9 mouse cellular contexts compared by ENCODE assay signal in genomic region chr11:82339921-82340401, GRCm38 (mm10). TPM values are rescaled to one million over a fixed set of nuclear protein-coding genes. Genes with fewer than 3 reads are reported as not detected.
DNase-seq lines count a peak whose midpoint lies in the region; ATAC-seq and TF ChIP-seq lines count a peak whose summit lies in the region.
"Had no signal": no experiment of that assay in that cellular context is flagged by ENCODE, and none has a peak within 500 bp of the region (broad histone marks: within the 10 kb centered on the region; RNA-seq: fewer than 3 reads in every experiment).

No protein-coding gene starts in this region.

- H3K27ac ChIP-seq in left cerebral cortex, adult 2 months: no peak overlapping the region
- peak overlapping the region; percentile 42 to 64 for H3K27ac ChIP-seq in heart, embryonic 14.5 days (replicated peaks in 1 of 2; ENCODE audit: control insufficient read depth in 1 of 2, insufficient read depth in 1 of 2, low read depth in 2 of 2, low read length in 2 of 2)
- peak overlapping the region; percentile 42 for H3K27ac ChIP-seq in kidney, embryonic 15.5 days
- peak overlapping the region; percentile 81 for H3K27ac ChIP-seq in neural tube, embryonic 13.5 days (replicated peaks)

- no peaks in the 10 kb centered on the region for H3K27me3 ChIP-seq in heart, embryonic 14.5 days (ENCODE audit: control insufficient read depth, insufficient read depth, low read length)
- peaks cover 13% of the 10 kb centered on the region for H3K27me3 ChIP-seq in kidney, embryonic 15.5 days
- peaks cover 2% of the 10 kb centered on the region; the same call in 1 of the 2 replicates for H3K27me3 ChIP-seq in neural tube, embryonic 13.5 days

- H3K4me3 ChIP-seq in left cerebral cortex, adult 2 months: no peak overlapping the region
- no peak overlapping the region for H3K4me3 ChIP-seq in heart, embryonic 14.5 days (ENCODE audit: control insufficient read depth in 1 of 2, insufficient read depth in 1 of 2, low read depth in 1 of 2, low read length in 2 of 2)
- H3K4me3 ChIP-seq in kidney, embryonic 15.5 days (replicated peaks): no peak overlapping the region
- H3K4me3 ChIP-seq in neural tube, embryonic 13.5 days: no peak overlapping the region

- peak; percentile 79 for ATAC-seq in heart, embryonic 14.5 days (ENCODE audit: insufficient number of reproducible peaks, insufficient read depth, low FRiP score, low read depth)
- ATAC-seq in kidney, embryonic 15.5 days (replicated peaks; ENCODE audit: low FRiP score): peak; percentile 90
- peak; percentile 94 for ATAC-seq in neural tube, embryonic 13.5 days (ENCODE audit: low read depth)

- intact Hi-C loops in left cerebral cortex, postnatal 4 days (cut with DNase I): no loop called here
- intact Hi-C loops in left cerebral cortex, adult 2 months (cut with DNase I): no loop called here

- peaks cover 3 to 6% of the 10 kb centered on the region in 2 experiments; a peak in 1 of 4 replicates for H3K4me1 ChIP-seq in heart, embryonic 14.5 days (ENCODE audit: control insufficient read depth in 2 of 2, insufficient read depth in 2 of 2, low read length in 2 of 2)
- peaks cover 17% of the 10 kb centered on the region for H3K4me1 ChIP-seq in kidney, embryonic 15.5 days
- peaks cover 22% of the 10 kb centered on the region for H3K4me1 ChIP-seq in neural tube, embryonic 13.5 days (replicated peaks)

- H3K9me3 ChIP-seq in heart, embryonic 14.5 days (ENCODE audit: control insufficient read depth, low read length): no peaks in the 10 kb centered on the region
- no peaks in the 10 kb centered on the region for H3K9me3 ChIP-seq in kidney, embryonic 15.5 days (replicated peaks)
- no peaks in the 10 kb centered on the region for H3K9me3 ChIP-seq in neural tube, embryonic 13.5 days

- H3K9ac ChIP-seq in heart, embryonic 14.5 days (ENCODE audit: low read length): no peak overlapping the region
- H3K9ac ChIP-seq in kidney, embryonic 15.5 days: no peak overlapping the region
- no peak overlapping the region for H3K9ac ChIP-seq in neural tube, embryonic 13.5 days

- H3K4me2 ChIP-seq in heart, embryonic 14.5 days (ENCODE audit: low read length): 0 out of 2 replicates have a peak overlapping the region, but pooled peaks have one; percentile 16
- H3K4me2 ChIP-seq in kidney, embryonic 15.5 days: peak overlapping the region; percentile 23
- peak overlapping the region; percentile 9; the same call in 1 of the 2 replicates for H3K4me2 ChIP-seq in neural tube, embryonic 13.5 days

- WGBS in heart, embryonic 14.5 days: under 1% methylated on average over 7 of the region's 7 CpGs
- WGBS in kidney, embryonic 15.5 days: 5% methylated on average over 7 of the region's 7 CpGs
- WGBS in neural tube, embryonic 13.5 days: 11% methylated on average over 7 of the region's 7 CpGs

- DNase-seq in left cerebral cortex, postnatal 4 days: peak; percentile 20
- DNase-seq in left cerebral cortex, adult 2 months (ENCODE audit: extremely low spot score in 1 of 2, low spot score in 2 of 2): no peak
- no peak for DNase-seq in right cerebral cortex, adult 2 months (ENCODE audit: low spot score in 2 of 2)
- DNase-seq in frontal cortex, adult 2 months (ENCODE audit: extremely low spot score in 1 of 2, low spot score in 1 of 2): no peak
- no peak for DNase-seq in lung, postnatal 4 days
- DNase-seq: lung, postnatal 14 days had no signal

- TF ChIP-seq CTCF in left cerebral cortex, adult 2 months (IDR thresholded peaks at IDR 0.05): no peak

- no peaks in the 10 kb centered on the region for H3K36me3 ChIP-seq in heart, embryonic 14.5 days (ENCODE audit: control insufficient read depth, insufficient read depth, low read length)
- H3K36me3 ChIP-seq in kidney, embryonic 15.5 days: no peaks in the 10 kb centered on the region
- no peaks in the 10 kb centered on the region for H3K36me3 ChIP-seq in neural tube, embryonic 13.5 days

RNA-seq across cellular contexts. Expression of gene Ccl1, which starts 34.5 kb away (rescaled TPM):
- total RNA-seq in left cerebral cortex, postnatal 4 days (2021): not detected
- total RNA-seq in left cerebral cortex, adult 2 months (2021): not detected
- not detected in 2 replicates for polyA plus RNA-seq in heart, embryonic 14.5 days (2014; fragmentation: Nextera tagmentation; extraction: Ambion mirVana)
- polyA plus RNA-seq in kidney, embryonic 15.5 days (2015; fragmentation: Nextera tagmentation; extraction: Ambion mirVana): not detected in 2 replicates
- polyA plus RNA-seq in neural tube, embryonic 13.5 days (2015; fragmentation: Nextera tagmentation; extraction: Ambion mirVana): 0.48 and 0.71 TPM in 2 replicates
- not detected in 2 replicates for polyA plus RNA-seq in frontal cortex, adult 2 months (2012; rRNA removed)

RNA-seq across cellular contexts. Expression of gene Tmem132e, which starts 48.7 kb away (rescaled TPM):
- 10 to 100 TPM; 16.0 to 16.8 TPM for total RNA-seq in left cerebral cortex, postnatal 4 days (2021)
- total RNA-seq in left cerebral cortex, adult 2 months (2021): 10 to 100 TPM; 19.2 to 23.7 TPM
- polyA plus RNA-seq in heart, embryonic 14.5 days (2014; fragmentation: Nextera tagmentation; extraction: Ambion mirVana): 0.15 and 0.32 TPM in 2 replicates
- polyA plus RNA-seq in kidney, embryonic 15.5 days (2015; fragmentation: Nextera tagmentation; extraction: Ambion mirVana): 0.18 and 0.40 TPM in 2 replicates
- polyA plus RNA-seq in neural tube, embryonic 13.5 days (2015; fragmentation: Nextera tagmentation; extraction: Ambion mirVana): 4.5 and 5.1 TPM in 2 replicates
- 8.6 and 9.9 TPM in 2 replicates for polyA plus RNA-seq in frontal cortex, adult 2 months (2012; rRNA removed)
